Mouse (Mus musculus) heart, postnatal 0 days (tissue): ENCODE results near the gene Pdia2.

Experiments
- CTCF ChIP-seq: IDR thresholded peaks from 2 replicates; pipeline ENCODE4 v1.5.1; 2016; ENCODE audit warnings: antibody characterized with exemption, control low read depth, low read depth
- EP300 ChIP-seq: IDR thresholded peaks from 2 replicates; pipeline ENCODE4 v1.6.1; 2016; ENCODE audit warnings: antibody characterized with exemption, low read depth

DNA sequence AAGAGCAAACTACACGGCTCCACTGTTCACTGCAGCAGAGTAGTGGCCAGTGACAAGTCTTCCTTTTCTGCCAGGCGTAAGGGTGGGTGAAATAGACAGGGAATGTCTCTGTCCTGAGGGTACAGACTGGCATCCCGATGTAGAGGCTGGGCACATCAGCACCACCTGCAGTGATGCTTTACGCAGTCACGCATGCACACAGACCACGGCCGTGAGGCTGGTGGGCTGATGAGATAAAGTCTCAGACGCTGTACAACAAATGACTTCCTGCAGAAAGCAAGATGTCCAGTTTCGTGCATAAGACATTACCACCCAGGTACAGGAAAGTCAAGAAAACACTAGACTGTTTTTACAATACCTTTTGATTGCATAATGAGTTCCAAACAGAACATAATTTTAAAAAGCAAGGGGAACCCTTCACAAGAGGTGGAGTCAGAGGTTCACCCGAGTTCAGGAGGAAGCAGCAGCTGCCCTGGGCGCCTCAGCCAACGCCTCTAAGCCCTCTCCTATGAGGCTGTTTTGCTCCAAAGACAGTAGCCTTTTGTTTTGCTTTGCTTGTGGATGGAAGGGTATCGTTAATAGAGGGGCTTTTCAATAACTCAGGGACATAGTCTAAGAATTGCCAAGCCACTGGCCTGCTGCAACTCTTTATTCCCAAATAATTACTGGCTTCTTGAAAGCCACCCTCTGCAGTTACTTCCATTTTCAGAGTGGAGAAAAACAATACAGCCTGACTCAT lies 36.4 kb upstream of the Pdia2 start:
- TF ChIP-seq CTCF (no peak), EP300 (no peak)
